Mouse (Mus musculus) embryonic facial prominence, embryonic 15.5 days (tissue): ENCODE measurements around the gene Strn4. TPM values are rescaled to one million over a fixed set of nuclear protein-coding genes. Genes with fewer than 3 reads are reported as not detected.
A peak's percentile ranks its signal among the peaks of the same experiment; 100 is the strongest.

ENCODE experiments used
- ATAC-seq: fragments of 200-750 bp; cut with Nextera tagmentation; 2 replicates; pipeline ENCODE4 v1.8.0; 2017; ENCODE audit warnings: low read depth, moderate TSS enrichment; ENCODE audit not compliant: insufficient number of reproducible peaks, low FRiP score, low TSS enrichment
- H3K27ac ChIP-seq: fragments of 300-500 bp; sonication (generic); replicated peaks from 2 replicates; pipeline ENCODE4 v1.5.1; 2015; ENCODE audit warnings: mild to moderate bottlenecking, inconsistent platforms
- H3K27me3 ChIP-seq: fragments of 300-500 bp; sonication (generic); 2 replicates; pipeline ENCODE4 v1.6.1; 2015; ENCODE audit warnings: inconsistent platforms
- H3K36me3 ChIP-seq: fragments of 300-500 bp; sonication (generic); 2 replicates; pipeline ENCODE4 v1.6.1; 2015; ENCODE audit warnings: mild to moderate bottlenecking, inconsistent platforms
- H3K4me1 ChIP-seq: fragments of 300-500 bp; sonication (generic); 2 replicates; pipeline ENCODE4 v1.6.1; 2015; ENCODE audit warnings: inconsistent platforms
- H3K4me2 ChIP-seq: fragments of 300-500 bp; sonication (generic); replicated peaks from 2 replicates; pipeline ENCODE4 v1.6.1; 2015; ENCODE audit warnings: mild to moderate bottlenecking, inconsistent platforms
- H3K4me3 ChIP-seq: fragments of 300-500 bp; sonication (generic); replicated peaks from 2 replicates; pipeline ENCODE4 v1.5.1; 2015; ENCODE audit warnings: mild to moderate bottlenecking, inconsistent platforms
- H3K9ac ChIP-seq: fragments of 300-500 bp; sonication (generic); 2 replicates; pipeline ENCODE4 v1.6.1; 2015; ENCODE audit warnings: inconsistent platforms
- H3K9me3 ChIP-seq: fragments of 300-500 bp; sonication (generic); replicated peaks from 2 replicates; pipeline ENCODE4 v1.6.1; 2016; ENCODE audit warnings: inconsistent platforms
- WGBS: fragments of 180-500 bp; shearing (Covaris S2); methylation state at CpG from one replicate; pipeline ENCODE4 v1.1.7; 2015; 5-methylcytosine and 5-hydroxymethylcytosine counted together
- polyA plus RNA-seq: library from polyadenylated mRNA; unstranded; fragments of >200 nt; fragmentation: Nextera tagmentation; extraction: Ambion mirVana; gene quantifications from 2 replicates; pipeline ENCODE4 v1.2.1, GENCODE M21; 2015

Gene Strn4
- polyA plus RNA-seq, 1 experiment from 2014 or later, result 108 TPM

DNA sequence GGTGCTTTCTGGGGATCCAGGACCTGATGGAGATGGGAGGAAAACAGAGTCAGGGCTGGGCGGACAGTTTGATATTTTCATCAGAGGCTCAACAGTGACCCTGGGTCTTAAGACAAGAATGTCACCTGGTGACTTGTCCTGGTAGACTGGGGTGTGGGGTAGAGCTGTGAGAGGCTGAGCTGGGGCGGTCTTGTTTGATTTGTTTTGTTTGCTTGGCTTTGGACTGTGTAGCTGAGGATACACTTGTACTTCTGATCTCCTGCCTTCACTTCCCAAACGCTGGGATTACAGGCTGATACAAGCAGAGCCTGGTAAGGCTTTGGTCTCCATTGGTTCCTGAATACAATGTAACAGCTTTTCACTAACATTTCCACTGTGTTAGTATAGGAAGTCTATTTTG lies 51.8 kb downstream of the Strn4 start:
- H3K9me3 ChIP-seq, result no peaks in the 10 kb centered on the region
- H3K36me3 ChIP-seq, result peaks cover 75% of the 10 kb centered on the region
- H3K9ac ChIP-seq, result no peak overlapping the region
- no peak overlapping the region for H3K4me3 ChIP-seq
- H3K27ac ChIP-seq, result no peak overlapping the region
- no peaks in the 10 kb centered on the region for H3K4me1 ChIP-seq
- 88% methylated on average over 3 of the region's 3 CpGs for WGBS
- H3K4me2 ChIP-seq, result no peak overlapping the region
- ATAC-seq, result no peak
- no peaks in the 10 kb centered on the region for H3K27me3 ChIP-seq

DNA sequence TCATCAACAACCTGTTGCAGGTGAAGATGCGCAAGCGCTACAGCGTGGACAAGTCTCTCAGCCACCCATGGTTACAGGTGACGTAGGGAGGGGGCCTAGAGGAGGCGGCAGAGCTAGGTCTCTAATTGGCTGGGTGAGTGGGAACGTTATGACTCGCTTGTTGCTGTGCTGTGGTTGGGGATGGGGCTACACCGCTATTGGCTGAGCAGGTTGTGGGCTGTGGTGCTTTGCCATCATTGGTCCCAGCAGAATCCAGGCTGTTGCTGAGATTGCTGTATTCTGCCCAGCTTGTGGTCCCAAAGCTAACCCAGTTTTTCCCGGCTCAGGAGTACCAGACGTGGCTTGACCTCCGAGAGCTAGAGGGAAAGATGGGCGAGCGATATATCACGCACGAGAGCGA lies 53.8 kb downstream of the Strn4 start:
- H3K27me3 ChIP-seq, result no peaks in the 10 kb centered on the region
- H3K9me3 ChIP-seq, result no peaks in the 10 kb centered on the region
- no peak overlapping the region for H3K9ac ChIP-seq
- H3K36me3 ChIP-seq, result peaks cover 60% of the 10 kb centered on the region
- H3K27ac ChIP-seq, result 0 out of 2 replicates have a peak overlapping the region, but pooled peaks have one; percentile 25
- peak overlapping the region; percentile 27 for H3K4me2 ChIP-seq
- peak; percentile 87 for ATAC-seq
- whole genome bisulfite sequencing, result 22% methylated on average over 16 of the region's 16 CpGs
- no peak overlapping the region for H3K4me3 ChIP-seq
- peaks cover 5% of the 10 kb centered on the region for H3K4me1 ChIP-seq

DNA sequence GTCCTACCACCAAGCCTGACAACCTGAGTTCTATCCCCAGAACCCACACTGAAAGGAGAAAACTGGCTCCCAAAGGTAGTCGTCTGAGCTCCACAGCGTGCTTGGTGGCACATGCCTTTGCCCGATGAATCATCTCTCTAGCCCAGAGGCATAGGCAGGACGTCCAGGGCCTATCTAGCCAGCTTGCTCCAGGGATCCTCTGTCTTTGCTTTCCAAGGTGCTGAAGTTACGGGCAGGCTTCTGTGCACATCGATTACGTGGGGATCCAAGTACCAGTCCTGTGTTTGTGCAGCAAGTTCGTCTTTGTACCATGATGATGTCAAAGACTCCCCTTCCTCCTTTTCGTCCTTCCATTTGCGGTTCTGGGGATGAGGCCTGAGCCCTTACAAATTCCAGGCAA lies 55.9 kb downstream of the Strn4 start:
- Histone ChIP-seq H3K4me1 (peaks cover 19% of the 10 kb centered on the region), H3K36me3 (peaks cover 42% of the 10 kb centered on the region), H3K27ac (no peak overlapping the region), H3K4me3 (no peak overlapping the region), H3K9me3 (no peaks in the 10 kb centered on the region), H3K4me2 (no peak overlapping the region), H3K9ac (no peak overlapping the region), H3K27me3 (no peaks in the 10 kb centered on the region)
- WGBS, result 77% methylated on average over 10 of the region's 10 CpGs
- ATAC-seq, result no peak

DNA sequence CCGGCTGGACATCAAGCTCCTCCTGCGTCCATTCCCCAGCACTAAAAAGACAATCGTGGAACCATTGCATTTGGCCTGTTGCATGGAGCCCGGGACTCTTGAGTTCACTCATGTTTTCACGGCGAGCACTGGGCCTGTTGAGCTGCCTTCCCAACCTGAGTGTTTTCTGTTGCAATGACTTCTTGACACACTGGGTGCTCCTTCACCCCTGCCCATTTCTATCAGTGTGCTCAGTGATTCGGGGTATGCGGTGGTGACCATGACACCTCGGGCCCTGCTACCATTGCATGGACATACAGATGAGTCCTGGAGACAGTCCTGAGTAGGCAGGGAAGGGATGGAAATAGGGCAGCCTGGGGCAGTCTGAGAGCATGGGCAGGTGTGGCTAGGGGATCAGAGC lies 56.8 kb downstream of the Strn4 start:
- 89% methylated on average over 9 of the region's 9 CpGs for WGBS
- H3K4me3 ChIP-seq, result no peak overlapping the region
- no peaks in the 10 kb centered on the region for H3K9me3 ChIP-seq
- peaks cover 34% of the 10 kb centered on the region for H3K36me3 ChIP-seq
- H3K9ac ChIP-seq, result no peak overlapping the region
- no peaks in the 10 kb centered on the region for H3K27me3 ChIP-seq
- no peak overlapping the region for H3K27ac ChIP-seq
- H3K4me1 ChIP-seq, result peaks cover 27% of the 10 kb centered on the region
- ATAC-seq, result no peak
- no peak overlapping the region for H3K4me2 ChIP-seq

DNA sequence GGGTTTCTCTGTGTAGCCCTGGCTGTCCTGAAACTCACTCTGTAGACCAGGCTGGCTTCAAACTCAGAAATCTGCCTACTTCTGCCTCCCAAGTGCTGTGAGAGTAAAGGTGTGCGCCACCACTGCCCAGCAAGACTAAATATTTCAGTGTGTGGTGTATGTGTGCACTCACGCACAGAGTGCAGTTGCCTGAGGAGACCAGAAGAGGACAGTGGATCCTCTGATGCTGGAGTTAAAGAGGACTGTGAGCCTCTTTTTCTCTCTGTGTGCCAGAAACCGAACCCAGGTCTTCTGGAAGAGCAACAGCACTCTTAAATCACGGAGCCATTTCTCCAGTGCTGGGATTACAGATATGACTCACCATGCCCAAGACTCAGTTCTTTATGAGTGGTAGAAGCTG lies 57.7 kb downstream of the Strn4 start:
- 91% methylated on average over 4 of the region's 4 CpGs for WGBS

DNA sequence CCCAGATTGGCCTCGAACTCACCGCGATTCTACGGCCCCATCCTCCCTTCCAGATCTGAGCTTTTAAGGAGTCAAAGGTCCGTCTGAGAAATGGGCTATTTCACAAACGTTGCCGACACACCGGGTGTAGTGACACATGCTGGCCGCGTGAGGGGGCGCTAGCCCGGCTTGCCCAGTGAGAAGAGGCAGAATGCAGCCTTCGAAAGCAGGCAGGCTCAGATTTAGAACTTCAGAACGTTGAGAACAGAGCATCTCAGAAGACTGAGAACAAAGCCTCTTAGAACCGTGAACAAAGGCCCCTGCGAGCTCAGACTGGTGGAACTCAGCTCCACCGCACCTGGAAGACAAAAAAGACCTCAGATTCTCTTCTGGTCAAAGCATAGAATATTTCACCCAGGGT lies 58.5 kb downstream of the Strn4 start:
- peak overlapping the region; percentile 96 for H3K27ac ChIP-seq
- 4% methylated on average over 17 of the region's 17 CpGs for WGBS
- no peak for ATAC-seq
- no peaks in the 10 kb centered on the region for H3K9me3 ChIP-seq
- peaks cover 25% of the 10 kb centered on the region for H3K36me3 ChIP-seq
- H3K9ac ChIP-seq, result no peak overlapping the region
- no peaks in the 10 kb centered on the region for H3K27me3 ChIP-seq
- peaks cover 27% of the 10 kb centered on the region for H3K4me1 ChIP-seq
- H3K4me2 ChIP-seq, result peak overlapping the region; percentile 89
- H3K4me3 ChIP-seq, result peak overlapping the region; percentile 87

More for the DNA sequence above, 57.7 kb downstream of the Strn4 start:
- no peak overlapping the region for H3K9ac ChIP-seq
- no peaks in the 10 kb centered on the region for H3K9me3 ChIP-seq
- peaks cover 28% of the 10 kb centered on the region for H3K36me3 ChIP-seq
- H3K27me3 ChIP-seq, result no peaks in the 10 kb centered on the region
- ATAC-seq, result no peak
- H3K4me3 ChIP-seq, result no peak overlapping the region
- H3K27ac ChIP-seq, result no peak overlapping the region
- H3K4me2 ChIP-seq, result no peak overlapping the region
- peaks cover 27% of the 10 kb centered on the region for H3K4me1 ChIP-seq

DNA sequence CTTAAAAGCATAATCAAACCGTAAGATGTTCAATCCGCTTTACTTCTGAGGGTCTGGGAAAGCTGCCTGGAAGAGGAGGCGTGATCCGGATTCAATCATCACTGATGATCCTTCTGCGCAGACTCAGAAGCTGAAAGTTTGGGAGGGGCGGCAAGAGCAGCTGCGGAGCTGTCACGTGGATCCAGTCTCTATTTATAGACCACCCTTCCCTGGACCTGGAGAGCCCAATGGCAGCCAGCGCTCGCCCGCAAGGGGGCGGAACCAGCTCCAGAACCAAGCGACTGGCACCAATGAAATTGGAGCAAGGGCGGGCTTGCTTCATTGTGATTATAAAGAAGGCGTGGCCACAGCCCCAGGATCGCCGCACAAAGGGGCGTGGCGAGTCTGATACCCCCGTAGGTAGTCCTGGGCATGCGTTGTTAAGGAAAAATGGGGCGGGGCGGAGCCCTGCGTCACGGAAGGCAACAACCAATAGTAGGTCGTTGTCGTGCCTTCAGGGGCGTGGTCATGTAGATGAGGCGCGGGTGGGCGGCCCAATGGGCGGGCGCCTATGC lies 59.1 kb downstream of the Strn4 start:
- H3K9me3 ChIP-seq, result no peaks in the 10 kb centered on the region
- H3K4me1 ChIP-seq, result peaks cover 27% of the 10 kb centered on the region
- H3K9ac ChIP-seq, result no peak overlapping the region
- WGBS, result under 1% methylated on average over 33 of the region's 33 CpGs
- peak; percentile 97 for ATAC-seq
- H3K27ac ChIP-seq, result peak overlapping the region; percentile 96
- H3K4me2 ChIP-seq, result peak overlapping the region; percentile 89
- peak overlapping the region; percentile 87 for H3K4me3 ChIP-seq
- H3K36me3 ChIP-seq, result peaks cover 22% of the 10 kb centered on the region
- H3K27me3 ChIP-seq, result no peaks in the 10 kb centered on the region

DNA sequence AGATGAGACGGTGACA lies 59.4 kb downstream of the Strn4 start, which contains the start of gene Dact3:
TSS of gene Dact3 (plus strand) at position 8 of the 16 bp plus-strand sequence.
- Histone ChIP-seq H3K36me3 (peaks cover 19% of the 10 kb centered on the region), H3K27ac (peak within 1 kb of the TSS; percentile 96), H3K4me3 (peak within 1 kb of the TSS; percentile 87), H3K4me2 (peak within 1 kb of the TSS; percentile 89), H3K27me3 (no peaks in the 10 kb centered on the region), H3K9ac (peak within 1 kb of the TSS; percentile 83), H3K4me1 (peaks cover 30% of the 10 kb centered on the region), H3K9me3 (no peaks in the 10 kb centered on the region)
- no peak for ATAC-seq
- 0% methylated on average over 1 of the region's 1 CpGs for WGBS

DNA sequence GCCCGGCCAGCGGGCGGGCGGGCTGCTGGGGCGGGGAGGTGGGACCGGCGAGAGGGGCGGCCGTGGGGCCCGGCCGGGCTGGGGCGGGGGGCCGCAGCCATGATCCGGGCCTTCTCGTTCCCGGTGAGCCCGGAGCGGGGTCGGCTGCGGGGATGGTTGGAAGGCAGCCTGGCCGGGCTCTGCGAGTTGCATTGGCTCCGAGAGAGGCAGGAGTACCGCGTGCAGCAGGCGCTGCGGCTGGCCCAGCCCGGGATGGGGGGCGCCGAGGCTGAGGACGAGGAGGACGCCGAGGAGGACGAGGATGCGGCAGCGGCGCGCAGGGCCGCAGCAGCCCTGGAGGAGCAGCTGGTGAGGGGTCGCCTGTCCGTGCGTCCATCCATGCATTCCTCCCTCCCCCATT lies 59.6 kb downstream of the Strn4 start:
- H3K9ac ChIP-seq, result peak overlapping the region; percentile 83
- peaks cover 17% of the 10 kb centered on the region for H3K36me3 ChIP-seq
- no peaks in the 10 kb centered on the region for H3K27me3 ChIP-seq
- peak; percentile 5; the same call in 1 of the 2 replicates for ATAC-seq
- peaks cover 32% of the 10 kb centered on the region for H3K4me1 ChIP-seq
- H3K9me3 ChIP-seq, result no peaks in the 10 kb centered on the region
- 0% methylated on average over 29 of the region's 42 CpGs for WGBS
- H3K27ac ChIP-seq, result peak overlapping the region; percentile 88
- H3K4me3 ChIP-seq, result peak overlapping the region; percentile 87
- peak overlapping the region; percentile 89 for H3K4me2 ChIP-seq

DNA sequence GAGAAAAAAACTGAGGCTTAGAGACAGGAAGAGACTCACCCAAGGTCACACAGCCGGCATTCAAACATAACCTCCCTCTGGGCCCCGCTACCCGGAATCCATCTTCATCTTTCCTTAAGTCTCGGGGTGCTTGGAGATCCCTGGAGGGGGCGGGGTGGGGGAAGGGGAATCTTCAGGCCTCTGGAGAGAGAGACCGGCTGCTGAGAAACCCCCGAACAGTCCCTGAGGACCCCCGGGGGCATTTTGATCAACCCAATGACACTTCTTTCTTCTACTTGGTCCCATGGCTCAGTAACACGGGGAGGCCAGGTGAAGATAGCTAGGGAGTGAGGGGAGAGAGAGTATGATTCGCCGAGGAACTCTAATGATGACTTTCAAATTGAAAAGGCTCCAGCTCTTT lies 60.3 kb downstream of the Strn4 start:
- Histone ChIP-seq H3K36me3 (peaks cover 18% of the 10 kb centered on the region), H3K27ac (peak overlapping the region; percentile 88), H3K4me2 (peak overlapping the region; percentile 89), H3K9ac (peak overlapping the region; percentile 83), H3K9me3 (no peaks in the 10 kb centered on the region), H3K4me3 (peak overlapping the region; percentile 87), H3K4me1 (peaks cover 39% of the 10 kb centered on the region), H3K27me3 (no peaks in the 10 kb centered on the region)
- no peak for ATAC-seq
- WGBS, result 5% methylated on average over 11 of the region's 11 CpGs

DNA sequence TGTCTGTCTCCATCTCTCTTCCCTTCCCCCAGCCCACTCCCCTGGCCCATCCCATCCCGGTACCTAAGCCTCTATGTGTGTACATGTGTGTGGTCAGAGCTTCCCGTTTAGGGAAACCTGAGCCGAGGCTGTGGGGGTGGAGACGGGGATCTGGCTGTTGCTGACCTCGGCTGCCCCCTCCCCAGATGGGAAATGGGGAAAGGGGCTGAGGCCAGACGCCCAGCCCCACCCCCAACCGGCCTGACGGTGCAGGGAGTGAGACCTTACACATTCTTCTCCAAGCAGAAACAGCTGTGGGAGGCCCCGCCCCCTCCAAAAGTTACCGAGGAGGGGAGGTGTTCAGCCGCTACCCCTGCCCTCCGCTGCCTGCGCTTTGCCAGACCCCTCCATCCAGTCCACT lies 60.9 kb downstream of the Strn4 start:
- WGBS, result 5% methylated on average over 13 of the region's 13 CpGs
- no peak for ATAC-seq

DNA sequence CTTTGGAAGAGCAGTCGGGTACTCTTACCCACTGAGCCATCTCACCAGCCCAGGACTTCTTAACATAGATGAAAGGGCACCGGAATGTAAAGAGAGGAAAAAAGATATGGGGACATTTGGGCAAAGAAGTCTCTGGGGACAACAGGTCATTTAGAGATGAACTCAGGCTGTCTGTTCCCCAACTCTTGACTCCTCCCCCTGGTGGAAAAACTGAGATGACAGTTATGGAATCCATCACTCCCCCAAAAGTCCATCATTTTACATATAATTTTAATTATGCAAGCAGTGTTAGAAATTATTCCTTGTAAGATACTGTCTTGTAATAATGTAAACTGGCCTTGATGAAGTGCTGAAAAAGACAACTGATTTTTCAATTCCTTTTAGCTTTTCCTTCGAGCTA lies 62.0 kb downstream of the Strn4 start:
- Histone ChIP-seq H3K36me3 (peaks cover 19% of the 10 kb centered on the region), H3K4me1 (peaks cover 40% of the 10 kb centered on the region), H3K27ac (no peak overlapping the region), H3K4me2 (no peak overlapping the region), H3K9ac (no peak overlapping the region), H3K4me3 (no peak overlapping the region), H3K27me3 (no peaks in the 10 kb centered on the region), H3K9me3 (no peaks in the 10 kb centered on the region)
- 72% methylated on average over 3 of the region's 3 CpGs for WGBS
- ATAC-seq, result no peak

More for the DNA sequence above, 60.9 kb downstream of the Strn4 start:
- H3K9ac ChIP-seq, result peak overlapping the region; percentile 83; the same call in 1 of the 2 replicates
- H3K27me3 ChIP-seq, result no peaks in the 10 kb centered on the region
- no peaks in the 10 kb centered on the region for H3K9me3 ChIP-seq
- peaks cover 40% of the 10 kb centered on the region for H3K4me1 ChIP-seq
- H3K36me3 ChIP-seq, result peaks cover 18% of the 10 kb centered on the region
- peak overlapping the region; percentile 89 for H3K4me2 ChIP-seq
- H3K4me3 ChIP-seq, result peak overlapping the region; percentile 87
- peak overlapping the region; percentile 88 for H3K27ac ChIP-seq
